Mouse (Mus musculus) thymus, adult 2 months (tissue): ENCODE data around the gene C2. TPM values are rescaled to one million over a fixed set of nuclear protein-coding genes. Genes with fewer than 3 reads are reported as not detected.
A peak's percentile ranks its signal among the peaks of the same experiment; 100 is the strongest.

Experiments used
- DNase-seq: peaks from one replicate; pipeline ENCODE4 v3.0.0; 2021
- H3K27ac ChIP-seq: fragments of 200-500 bp; 2 replicates; pipeline ENCODE4 v1.5.1; 2012; ENCODE audit warnings: low read length, control low read depth; ENCODE audit not compliant: control insufficient read depth, insufficient read depth
- H3K27me3 ChIP-seq: fragments of 200-500 bp; 2 replicates; pipeline ENCODE4 v1.6.1; 2012; ENCODE audit warnings: mild to moderate bottlenecking, low read length, moderate library complexity, mixed read lengths; ENCODE audit not compliant: control insufficient read depth, insufficient read depth
- H3K36me3 ChIP-seq: fragments of 200-500 bp; 2 replicates; pipeline ENCODE4 v1.6.1; 2012; ENCODE audit warnings: mild to moderate bottlenecking, low read length, moderate library complexity; ENCODE audit not compliant: control insufficient read depth, insufficient read depth
- H3K4me1 ChIP-seq: fragments of 200-500 bp; replicated peaks from 2 replicates; pipeline ENCODE4 v1.6.1; 2012; ENCODE audit warnings: low read length; ENCODE audit not compliant: control insufficient read depth, insufficient read depth
- H3K4me3 ChIP-seq: fragments of 200-500 bp; 2 replicates; pipeline ENCODE4 v1.5.1; 2012; ENCODE audit warnings: mild to moderate bottlenecking, low read length, control low read depth, moderate library complexity; ENCODE audit not compliant: control insufficient read depth, insufficient read depth
- CTCF ChIP-seq: fragments of 200-500 bp; IDR thresholded peaks from 2 replicates; pipeline ENCODE4 v1.5.1; 2012; ENCODE audit warnings: mild to moderate bottlenecking, control low read depth, low read length, moderate library complexity, borderline replicate concordance; ENCODE audit not compliant: control insufficient read depth, poor library complexity, insufficient read depth; ENCODE audit errors: extremely low read depth
- POLR2A ChIP-seq: fragments of 200-500 bp; IDR thresholded peaks from 2 replicates; pipeline ENCODE4 v1.6.1; 2012; ENCODE audit warnings: mild to moderate bottlenecking, low read length, control low read depth, moderate library complexity; ENCODE audit not compliant: control insufficient read depth, poor library complexity, insufficient read depth; ENCODE audit errors: extremely low read depth
- WGBS: fragments of 180-500 bp; shearing (Covaris S2); methylation state at CpG from one replicate; pipeline ENCODE4 v1.1.7; 2018; 5-methylcytosine and 5-hydroxymethylcytosine counted together
- polyA plus RNA-seq: library from polyadenylated mRNA; depleted of rRNA; stranded (reverse); fragments of >200 nt; gene quantifications from 2 replicates; pipeline ENCODE4 v1.2.3, GENCODE M21; 2012; rRNA removed

Gene C2
- 12.9 and 18.4 TPM in 2 replicates for polyA plus RNA-seq

- Histone ChIP-seq H3K27ac (peak within 1 kb of the TSS; percentile 72), H3K4me1 (peaks cover 23% of the 10 kb centered on the region), H3K4me3 (peak within 1 kb of the TSS; percentile 97), H3K36me3 (peaks cover 9% of the 10 kb centered on the region; the same call in 1 of the 2 replicates), H3K27me3 (no peaks in the 10 kb centered on the region)
- 0 out of 2 replicates have a peak, but pooled peaks have one; percentile 17 for TF ChIP-seq CTCF
- TF ChIP-seq POLR2A: peak; percentile 42; the same call in 1 of the 2 replicates
- WGBS: under 1% methylated on average over 30 of the region's 44 CpGs
- peak; percentile 81 for DNase-seq
These were observed at the start of gene C2, which contains the start of gene Ehmt2 for GRCm38 (mm10) chr17:34898160-34898586. Gene C2, minus strand, starts transcription at chr17:34898265. Gene Ehmt2, plus strand, starts transcription at chr17:34898469.

DNA sequence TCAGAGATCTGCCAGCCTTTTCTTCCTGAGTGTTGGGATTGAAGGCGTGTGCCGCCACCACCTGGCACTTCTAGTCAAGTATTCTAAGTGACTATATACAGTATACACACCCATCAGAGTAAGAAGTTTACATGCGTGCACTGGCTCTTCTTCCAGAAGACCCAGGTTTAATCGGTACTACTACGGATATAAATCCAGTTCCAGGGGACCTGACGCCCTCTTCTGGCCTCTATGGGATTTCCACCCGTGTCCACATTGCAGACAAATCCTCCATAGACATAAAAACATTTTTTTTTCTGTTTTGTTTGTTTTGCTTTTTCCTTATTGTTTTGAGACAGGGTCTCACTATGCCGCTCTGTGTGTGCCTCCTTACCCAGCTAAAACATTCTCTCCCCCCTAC lies 49.5 kb upstream of the C2 start:
- Histone ChIP-seq H3K4me3 (no peak overlapping the region), H3K4me1 (peaks cover 5% of the 10 kb centered on the region), H3K27ac (no peak overlapping the region), H3K36me3 (no peaks in the 10 kb centered on the region), H3K27me3 (no peaks in the 10 kb centered on the region)
- no peak for DNase-seq
- 45% methylated on average over 8 of the region's 8 CpGs for WGBS
- TF ChIP-seq CTCF: no peak
- no peak for TF ChIP-seq POLR2A

DNA sequence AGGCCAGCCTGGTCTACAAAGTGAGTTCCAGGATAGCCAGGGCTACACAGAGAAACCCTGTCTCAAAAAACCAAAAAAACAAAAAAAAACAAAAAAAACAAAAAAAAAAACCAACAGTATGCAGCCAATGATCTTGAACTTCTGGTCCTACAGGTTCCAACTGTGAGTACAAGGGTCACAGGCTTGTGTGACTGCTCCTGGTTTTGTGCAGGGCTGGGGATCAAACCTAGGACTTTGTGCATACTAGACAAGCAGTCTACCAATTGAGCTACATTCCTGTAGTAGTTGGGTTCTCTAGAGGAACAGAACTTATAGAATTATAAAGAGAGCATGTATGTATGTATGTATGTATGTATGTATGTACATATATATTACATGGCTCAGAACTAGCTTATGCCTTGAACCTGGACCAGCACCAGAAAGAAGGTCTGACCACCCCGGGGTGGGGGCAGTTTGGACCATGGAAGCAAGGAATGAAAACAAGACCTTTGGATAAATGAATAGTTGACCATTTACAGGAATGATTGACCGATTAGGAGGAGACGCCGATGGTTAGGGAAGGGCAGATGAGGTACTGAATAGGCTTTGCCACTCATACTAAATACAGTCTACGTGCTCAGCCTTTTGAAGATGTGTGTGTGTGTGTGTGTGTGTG lies 48.5 kb upstream of the C2 start:
- Histone ChIP-seq H3K4me1 (peaks cover 1% of the 10 kb centered on the region), H3K4me3 (no peak overlapping the region), H3K36me3 (no peaks in the 10 kb centered on the region), H3K27ac (no peak overlapping the region), H3K27me3 (no peaks in the 10 kb centered on the region)
- 95% methylated on average over 5 of the region's 5 CpGs for WGBS
- TF ChIP-seq CTCF (no peak), POLR2A (no peak)
- no peak for DNase-seq

DNA sequence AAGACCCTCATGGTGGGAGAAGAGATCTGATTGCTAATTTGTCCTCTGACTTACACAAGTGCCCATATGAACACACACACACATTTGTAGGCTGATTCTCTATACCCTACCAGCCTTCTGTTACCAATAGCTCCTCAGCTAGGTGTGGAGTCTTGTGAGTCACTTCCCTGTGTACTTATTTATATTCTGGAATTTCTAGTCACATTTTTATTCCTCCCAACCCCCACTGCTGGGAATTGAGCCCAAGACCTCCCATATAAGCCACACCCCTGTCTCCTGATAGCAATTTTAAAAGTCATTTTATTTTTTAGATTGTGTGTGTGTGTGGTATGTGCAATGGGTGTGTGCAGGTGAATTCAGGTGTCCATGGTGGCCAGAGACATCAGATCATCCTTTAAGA lies 46.3 kb upstream of the C2 start:
- H3K27ac ChIP-seq: no peak overlapping the region
- no peaks in the 10 kb centered on the region for H3K27me3 ChIP-seq
- no peak overlapping the region for H3K4me3 ChIP-seq
- H3K4me1 ChIP-seq: no peaks in the 10 kb centered on the region
- TF ChIP-seq POLR2A (no peak), CTCF (no peak)
- DNase-seq: no peak
- no peaks in the 10 kb centered on the region for H3K36me3 ChIP-seq

DNA sequence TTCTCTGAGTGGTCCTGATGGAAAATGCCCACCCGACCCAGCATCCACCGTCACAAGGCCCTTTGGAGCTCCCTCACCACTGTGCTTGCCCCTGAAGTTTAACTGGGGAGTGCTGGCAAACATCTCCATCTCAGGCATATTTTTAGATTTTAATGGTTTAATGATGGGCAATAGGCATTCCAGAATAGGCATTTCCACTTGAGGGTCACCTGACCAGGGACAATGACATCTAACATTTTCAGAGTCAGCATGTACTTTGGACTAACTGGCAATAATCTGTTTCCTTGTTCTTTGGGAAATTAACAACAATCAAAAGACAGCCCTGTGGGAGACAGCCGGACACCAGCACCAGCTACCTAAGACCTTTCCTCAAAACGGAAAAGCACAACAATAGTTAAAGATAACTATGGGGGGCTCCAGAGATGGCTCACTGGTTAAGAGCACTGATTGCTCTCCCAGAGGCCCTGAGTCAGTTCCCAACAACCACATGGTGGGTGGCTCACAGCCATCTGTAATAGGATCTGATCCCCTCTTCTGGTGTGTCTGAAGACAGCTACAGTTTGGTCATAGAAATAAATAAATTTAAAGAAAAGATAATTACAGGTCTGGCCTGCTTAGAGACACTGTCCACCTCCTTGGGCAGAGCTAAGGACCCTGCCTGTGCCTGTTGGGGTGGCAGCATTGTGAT lies 45.2 kb upstream of the C2 start:
- DNase-seq: no peak
- Histone ChIP-seq H3K27ac (no peak overlapping the region), H3K27me3 (no peaks in the 10 kb centered on the region), H3K4me1 (no peaks in the 10 kb centered on the region), H3K36me3 (no peaks in the 10 kb centered on the region), H3K4me3 (no peak overlapping the region)
- no peak for TF ChIP-seq POLR2A
- TF ChIP-seq CTCF: no peak
- WGBS: over 99% methylated on average over 4 of the region's 4 CpGs

DNA sequence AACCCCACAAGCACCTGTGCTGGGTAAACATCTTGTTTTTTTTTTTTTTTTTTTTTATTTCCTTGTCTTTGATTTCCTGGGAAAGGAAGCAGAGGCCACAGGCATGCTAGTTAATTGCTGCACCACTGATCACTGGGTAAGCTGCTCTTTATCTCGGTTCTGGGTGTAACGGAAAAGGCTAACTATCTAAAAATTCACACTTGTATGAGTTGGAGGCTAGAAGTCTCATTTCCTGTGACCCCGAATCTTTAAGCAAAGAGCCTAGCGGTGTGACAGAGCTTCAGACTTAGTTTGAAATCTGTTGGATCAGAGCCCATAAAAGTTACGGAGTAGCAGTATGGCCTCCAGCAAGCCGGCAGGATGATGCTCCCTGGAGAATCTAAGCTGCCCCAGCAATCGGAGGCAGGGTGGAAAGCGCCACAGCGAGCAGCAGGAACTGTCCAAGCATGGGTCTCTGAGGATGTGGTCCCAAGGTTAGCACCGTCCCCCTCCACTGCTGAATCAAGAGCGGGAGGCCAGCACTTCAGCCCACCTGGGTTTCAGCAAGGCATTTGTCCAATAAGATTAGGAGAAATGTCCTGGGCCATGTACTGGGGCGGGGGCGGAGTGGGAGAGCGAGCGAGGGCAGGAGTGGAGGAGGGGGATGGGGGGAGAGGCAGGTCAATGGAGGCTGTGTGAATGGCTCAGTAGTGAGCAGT lies 43.4 kb upstream of the C2 start:
- Histone ChIP-seq H3K27me3 (no peaks in the 10 kb centered on the region), H3K27ac (no peak overlapping the region), H3K36me3 (no peaks in the 10 kb centered on the region), H3K4me3 (no peak overlapping the region), H3K4me1 (no peaks in the 10 kb centered on the region)
- no peak for DNase-seq
- 75% methylated on average over 15 of the region's 15 CpGs for WGBS
- TF ChIP-seq POLR2A (no peak), CTCF (no peak)
